Mouse (Mus musculus): ENCODE data around the gene 1700025G04Rik.

DNA sequence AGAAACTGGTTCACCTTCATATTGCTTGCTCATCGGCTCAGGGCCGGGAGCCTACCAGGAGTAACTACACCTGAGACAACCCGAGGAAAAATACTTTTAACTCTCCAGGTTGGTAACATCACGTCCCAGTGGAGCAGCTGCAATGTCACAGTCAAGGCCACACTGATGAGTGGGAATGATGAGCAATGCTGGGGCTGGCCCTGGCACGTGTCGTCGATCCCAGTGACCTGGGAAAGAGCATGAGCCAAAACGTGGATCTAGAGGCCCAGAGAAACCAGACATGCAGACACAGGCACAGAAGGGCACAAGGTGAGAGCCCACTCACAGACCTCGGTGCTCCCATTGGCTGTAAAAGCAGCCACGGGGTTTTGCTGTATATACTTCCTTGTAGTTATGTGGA lies 202.8 kb downstream of the 1700025G04Rik start:
- TF ChIP-seq CTCF (conservative IDR thresholded peaks at IDR 0.05; ENCODE audit: insufficient read depth, insufficient read length, low read depth, low read length) (no peak), POLR2A (IDR thresholded peaks at IDR 0.05; ENCODE audit: low read depth, low read length) (no peak)
